Mouse (Mus musculus): ENCODE results near the gene AU018091. TPM values are rescaled to one million over a fixed set of nuclear protein-coding genes. Genes with fewer than 3 reads are reported as not detected.
"Not testable (repeated sequence)": the region's sequence is repeated elsewhere in the genome, so short reads cannot be mapped to it uniquely, and the experiment has no call there.

The AU018091 gene
- polyA plus RNA-seq, 2 experiments from 2014 or later: not detected

DNA sequence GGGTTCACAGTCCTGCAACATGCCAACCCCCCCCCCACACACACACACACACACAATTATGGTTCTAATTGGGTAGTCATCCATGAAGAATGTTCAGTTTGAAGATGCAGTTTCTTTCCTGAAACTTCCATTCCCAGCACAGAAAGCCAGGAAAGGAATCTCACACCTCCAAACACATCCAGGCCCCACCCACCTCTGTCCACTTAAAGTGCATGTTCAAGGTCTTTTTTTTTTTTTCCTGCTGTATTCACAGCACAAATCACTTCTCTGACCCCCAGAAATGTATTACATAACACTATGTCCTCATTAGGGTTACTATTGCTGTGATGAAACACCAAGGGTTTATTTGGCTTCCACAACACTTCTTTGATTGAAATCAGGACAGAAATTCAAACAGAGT lies 4.0 kb downstream of the AU018091 start:
- ATAC-seq: no peak

DNA sequence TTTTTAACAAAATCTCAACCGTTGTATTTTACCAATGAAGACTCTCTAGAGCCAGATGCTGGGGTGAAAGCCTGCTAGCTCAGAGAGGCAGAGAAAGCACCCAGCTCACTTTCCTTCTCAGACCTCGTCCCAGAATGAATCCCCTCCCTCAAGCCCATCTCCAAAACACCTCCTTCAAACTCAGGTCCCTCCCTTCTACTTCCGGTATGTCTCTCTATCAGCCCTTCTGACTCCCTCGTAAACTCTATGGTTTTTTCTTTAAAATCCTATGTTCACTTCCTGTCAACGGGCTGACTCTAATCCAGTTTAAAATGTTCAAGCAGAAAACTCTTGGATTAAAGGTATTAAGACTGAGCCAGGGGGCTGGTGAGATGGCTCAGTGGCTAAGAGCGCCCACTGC lies 4.6 kb downstream of the AU018091 start:
- ATAC-seq: no peak

DNA sequence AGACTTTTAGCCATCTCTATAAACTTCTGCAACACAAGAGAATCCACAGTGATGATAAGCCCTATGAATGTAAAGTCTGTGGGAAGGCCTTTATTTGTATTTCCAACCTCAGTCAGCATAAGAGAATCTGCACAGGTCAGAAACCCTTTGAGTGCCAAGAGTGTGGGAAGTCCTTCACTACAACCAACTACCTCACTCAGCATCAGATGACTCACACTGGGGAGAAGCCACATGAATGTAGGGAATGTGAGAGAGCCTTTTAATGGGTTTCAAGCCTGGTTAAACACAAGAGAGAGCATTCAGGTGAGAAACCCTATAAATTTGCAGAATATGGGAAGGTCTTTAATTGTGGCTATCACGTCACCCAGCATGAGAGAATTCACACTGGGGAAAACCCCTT lies 18.6 kb downstream of the AU018091 start:
- no peak for ATAC-seq

GRCm38 (mm10) chr7:3146072-3146471 lies 22.9 kb downstream of the AU018091 start:
- no peak for ATAC-seq

GRCm38 (mm10) chr7:3143329-3143728 lies 25.7 kb downstream of the AU018091 start:
- no peak for ATAC-seq

DNA sequence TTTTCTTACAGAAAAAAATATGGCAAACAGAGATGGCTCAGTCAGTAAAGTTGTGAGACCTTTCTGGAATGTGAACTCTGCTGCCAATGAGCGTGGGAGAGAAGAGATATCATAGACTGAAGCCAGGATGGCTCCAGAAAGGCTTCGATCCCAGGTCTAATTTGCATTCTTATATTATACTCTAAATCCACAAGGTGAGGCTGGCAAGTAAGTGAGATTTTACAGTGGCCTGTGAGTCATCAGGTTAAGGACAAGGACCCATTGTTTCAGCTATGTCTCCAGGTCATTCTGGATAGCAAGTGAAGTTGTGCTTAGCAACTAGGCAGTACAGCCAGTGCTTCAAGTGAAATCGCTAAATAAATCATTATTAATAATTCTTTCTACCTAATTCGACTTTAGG lies 33.4 kb downstream of the AU018091 start:
- ATAC-seq: no peak

DNA sequence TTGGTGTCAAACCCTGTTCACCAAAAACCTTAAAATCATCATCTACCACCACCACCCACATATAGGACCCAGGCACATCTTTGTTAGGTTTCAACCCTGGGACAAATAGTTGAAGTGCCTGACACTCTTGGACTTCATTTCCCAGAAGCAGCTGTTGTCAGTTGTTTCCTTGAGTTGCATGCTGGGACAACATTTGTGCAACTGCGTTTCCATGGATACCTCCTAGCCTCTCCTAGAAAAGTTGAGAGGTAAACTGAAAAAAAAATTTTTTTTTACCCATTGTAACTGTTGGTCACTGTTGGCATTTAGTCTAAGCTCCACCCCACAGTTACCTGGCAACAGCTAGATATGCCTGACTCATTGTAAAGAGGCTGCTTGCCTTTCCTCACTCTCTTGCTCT lies 34.3 kb downstream of the AU018091 start:
- no peak for ATAC-seq

- no peak for ATAC-seq
Measured at GRCm38 (mm10) chr7:3130342-3130741, 38.7 kb downstream of the AU018091 start.

DNA sequence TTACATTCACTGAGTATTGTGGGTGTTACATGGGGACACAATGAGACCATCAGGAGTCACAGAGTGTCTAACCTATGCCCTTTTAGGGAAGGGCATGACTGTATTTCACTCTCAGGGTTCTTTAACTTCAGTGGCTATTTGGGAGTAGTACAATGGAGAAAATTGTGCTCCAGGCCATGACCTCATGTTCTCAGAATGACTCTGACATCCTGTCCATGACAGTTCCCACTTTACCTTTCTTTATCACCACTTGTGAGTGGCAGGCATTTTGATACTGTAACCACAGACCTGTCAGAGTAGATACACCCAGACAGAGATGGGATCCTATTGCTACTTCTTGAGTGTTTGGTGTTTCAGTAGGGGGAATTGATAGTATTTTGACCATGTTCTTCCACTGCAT lies 40.4 kb downstream of the AU018091 start:
- ATAC-seq: not testable (repeated sequence)

- ATAC-seq: not testable (repeated sequence)
Measured at GRCm38 (mm10) chr7:3111193-3111592, 57.8 kb downstream of the AU018091 start.

DNA sequence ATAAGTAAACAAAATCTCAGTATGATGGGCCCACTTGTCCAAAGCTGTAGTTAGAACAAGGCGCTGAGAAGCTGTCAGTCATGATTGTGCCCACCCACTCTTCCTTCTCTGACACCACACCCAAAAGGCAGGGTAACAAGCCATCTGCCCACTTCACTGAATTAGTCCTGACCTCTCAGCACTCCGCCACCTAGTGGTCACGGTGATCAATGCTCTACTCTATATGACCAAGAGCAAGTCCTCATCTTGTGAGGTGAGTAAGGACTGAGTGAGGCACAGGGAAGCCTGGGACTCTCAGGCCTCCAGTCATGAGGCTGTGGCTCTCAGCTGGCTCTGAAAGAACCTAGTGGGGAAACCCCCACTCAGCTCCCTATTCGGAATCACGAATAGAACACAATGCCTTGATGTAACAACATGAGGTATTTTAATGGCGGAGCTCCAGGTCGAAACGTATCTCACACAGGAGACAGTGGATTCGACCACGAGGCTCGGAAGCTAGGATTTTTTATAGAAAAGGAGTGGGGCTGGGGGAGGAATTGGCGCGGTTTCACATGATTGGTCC lies 62.4 kb downstream of the AU018091 start:
- not testable (repeated sequence) for ATAC-seq

Other genes starting within 250 kb of the AU018091 start
- under 1 TPM in 1 of 2 experiments, not detected in 1; 0.12 TPM for gene Nlrp12, start 80.5 kb upstream of the AU018091 start, polyA plus RNA-seq (2017; shearing (Covaris generic))
- 10 to 100 TPM in 1 of 2 experiments, 1 to 10 TPM in 1; 4.1 to 10.4 TPM for gene Myadm, start 119.9 kb upstream of the AU018091 start, polyA plus RNA-seq (2017; shearing (Covaris generic))
- gene Prkcg, start 120.0 kb upstream of the AU018091 start, polyA plus RNA-seq (2017; shearing (Covaris generic)): not detected
- not detected for gene Cacng7, start 163.8 kb upstream of the AU018091 start, polyA plus RNA-seq (2017; shearing (Covaris generic))
- gene Cacng8, start 221.5 kb upstream of the AU018091 start, polyA plus RNA-seq (2017; shearing (Covaris generic)): not detected